Mouse (Mus musculus): ENCODE data around the gene Mepce.

Mepce gene

GRCm38 (mm10) chr5:137775587-137776290 is 11.7 kb downstream of the Mepce start:
- ChIA-PET CTCF (interaction anchor here in 3 of 4 experiments (0.6 to 4.0 kb wide), 17 partner anchors 10 to 1961 kb away, joined by 3 to 20 read pairs (median 6); partner anchors contain the start of genes Micall2 (in 1 of the 3), Nyap1 (in 1 of the 3), Pop7 (in 1 of the 3) and Sap25 (in 1 of the 3)), POLR2A (interaction anchor here (0.7 to 6.2 kb wide), 27 partner anchors 8 to 380 kb away, joined by 3 to 52 read pairs (median 4); partner anchors contain the start of genes Mepce (in 2 of the 4), Tsc22d4 (in 2 of the 4), Zcwpw1 (in 2 of the 4) and Agfg2 (in 1 of the 4))

- ChIA-PET CTCF (interaction anchor here (0.6 to 1.8 kb wide), 10 partner anchors 13 to 469 kb away, joined by 3 to 7 read pairs (median 3); no protein-coding TSS in a partner anchor), POLR2A (interaction anchor here in 2 of 4 experiments (1.2 to 6.2 kb wide), 5 partner anchors 8 to 14 kb away, joined by 3 to 44 read pairs (median 4); partner anchors contain the start of genes Mepce (in 1 of the 2) and Zcwpw1 (in 1 of the 2))
These were observed 14.7 kb downstream of the Mepce start for GRCm38 (mm10) chr5:137772755-137773154.

GRCm38 (mm10) chr5:137770709-137771108 is 16.7 kb downstream of the Mepce start:
- POLR2A ChIA-PET: interaction anchor here in 2 of 4 experiments (0.6 to 1.1 kb wide), 3 partner anchors 15 to 203 kb away, joined by 3 to 6 read pairs (median 3); no protein-coding TSS in a partner anchor
- CTCF ChIA-PET: interaction anchor here (0.6 to 2.5 kb wide), 18 partner anchors 11 to 1475 kb away, joined by 3 to 18 read pairs (median 4); partner anchors contain the start of gene Tsc22d4 (in 1 of the 4)

- CTCF ChIA-PET: interaction anchor here in 2 of 4 experiments (0.7 to 2.5 kb wide), 3 partner anchors 8 to 424 kb away, joined by 3 to 18 read pairs (median 5); no protein-coding TSS in a partner anchor
- POLR2A ChIA-PET: interaction anchor here in 2 of 4 experiments (0.7 to 1.5 kb wide), 5 partner anchors 8 to 61 kb away, joined by 3 to 4 read pairs (median 4); partner anchors contain the start of gene Tsc22d4 (in 1 of the 2)
These were observed 19.0 kb downstream of the Mepce start for GRCm38 (mm10) chr5:137768475-137768874.

GRCm38 (mm10) chr5:137766270-137766669 is 21.2 kb downstream of the Mepce start:
- ChIA-PET CTCF (interaction anchor here (0.5 to 3.2 kb wide), 22 partner anchors 10 to 1403 kb away, joined by 3 to 25 read pairs (median 3); partner anchors contain the start of genes Ppp1r35 (in 2 of the 4) and Agfg2 (in 1 of the 4)), POLR2A (interaction anchor here in 2 of 4 experiments (1.0 to 2.9 kb wide), 2 partner anchors 9 to 109 kb away, joined by 3 to 37 read pairs; no protein-coding TSS in a partner anchor)

- ChIA-PET CTCF (interaction anchor here in 3 of 4 experiments (0.7 to 3.2 kb wide), 20 partner anchors 11 to 719 kb away, joined by 3 to 25 read pairs (median 4); partner anchors contain the start of genes Ppp1r35 (in 1 of the 3), Sap25 (in 1 of the 3) and Tsc22d4 (in 1 of the 3)), POLR2A (interaction anchor here (0.6 to 2.9 kb wide), 23 partner anchors 9 to 320 kb away, joined by 3 to 37 read pairs (median 3); partner anchors contain the start of genes Agfg2 (in 1 of the 4), Fbxo24 (in 1 of the 4), Lrch4 (in 1 of the 4) and Pcolce (in 1 of the 4))
These were observed 22.7 kb downstream of the Mepce start for GRCm38 (mm10) chr5:137764609-137765340.

GRCm38 (mm10) chr5:137759971-137760412 is 27.5 kb downstream of the Mepce start:
- ChIA-PET POLR2A (interaction anchor here (0.5 to 2.2 kb wide), 31 partner anchors 8 to 807 kb away, joined by 3 to 16 read pairs (median 4); partner anchors contain the start of genes Agfg2 (in 1 of the 4), Cops6 (in 1 of the 4), Mospd3 (in 1 of the 4) and Nyap1 (in 1 of the 4)), CTCF (interaction anchor here (0.5 to 5.1 kb wide), 93 partner anchors 9 to 1856 kb away, joined by 3 to 56 read pairs (median 4); partner anchors contain the start of genes Pop7 (in 3 of the 4), Tsc22d4 (in 3 of the 4), Agfg2 (in 2 of the 4) and Irs3 (in 2 of the 4))

GRCm38 (mm10) chr5:137758921-137759534 is 28.4 kb downstream of the Mepce start:
- POLR2A ChIA-PET: interaction anchor here (0.7 to 2.2 kb wide), 17 partner anchors 9 to 247 kb away, joined by 3 to 14 read pairs (median 4); partner anchors contain the start of genes Mospd3 (in 1 of the 4), Ppp1r35 (in 1 of the 4) and Tsc22d4 (in 1 of the 4)

GRCm38 (mm10) chr5:137757887-137758286 is 29.6 kb downstream of the Mepce start:
- POLR2A ChIA-PET: interaction anchor here in 2 of 4 experiments (0.8 to 2.1 kb wide), 5 partner anchors 9 to 101 kb away, joined by 3 to 5 read pairs (median 4); partner anchors contain the start of gene Tsc22d4 (in 1 of the 2)
- CTCF ChIA-PET: interaction anchor here (0.6 to 5.1 kb wide), 7 partner anchors 10 to 239 kb away, joined by 3 to 56 read pairs (median 4); partner anchors contain the start of genes Pcolce (in 1 of the 4) and Tsc22d4 (in 1 of the 4)

More at GRCm38 (mm10) chr5:137758921-137759534, 28.4 kb downstream of the Mepce start:
- CTCF ChIA-PET: interaction anchor here (0.6 to 5.1 kb wide), 37 partner anchors 8 to 1753 kb away, joined by 3 to 56 read pairs (median 5); partner anchors contain the start of genes Sap25 (in 3 of the 4), Agfg2 (in 1 of the 4), Irs3 (in 1 of the 4) and Mospd3 (in 1 of the 4)

- POLR2A ChIA-PET: interaction anchor here in 2 of 4 experiments (0.8 to 2.1 kb wide), 2 partner anchors 8 to 100 kb away, joined by 3 to 5 read pairs; no protein-coding TSS in a partner anchor
These were observed 30.4 kb downstream of the Mepce start for GRCm38 (mm10) chr5:137756882-137757661.

GRCm38 (mm10) chr5:137756106-137756505 is 31.3 kb downstream of the Mepce start:
- ChIA-PET CTCF (interaction anchor here in 3 of 4 experiments (0.6 to 1.3 kb wide), 5 partner anchors 10 to 445 kb away, joined by 3 to 7 read pairs (median 3); no protein-coding TSS in a partner anchor), POLR2A (no interaction called here)

More at GRCm38 (mm10) chr5:137756882-137757661, 30.4 kb downstream of the Mepce start:
- CTCF ChIA-PET: interaction anchor here in 2 of 4 experiments (0.6 to 5.1 kb wide), 6 partner anchors 9 to 100 kb away, joined by 3 to 56 read pairs (median 11); partner anchors contain the start of gene Tsc22d4 (in 1 of the 2)

- ChIA-PET CTCF (interaction anchor here (0.6 to 1.2 kb wide), 8 partner anchors 29 to 444 kb away, joined by 3 to 7 read pairs (median 4); no protein-coding TSS in a partner anchor), POLR2A (interaction anchor here in 1 of 4 experiments (0.6 kb wide), 2 partner anchors 90 to 419 kb away, joined by 4 to 5 read pairs; no protein-coding TSS in a partner anchor)
These were observed 32.0 kb downstream of the Mepce start for GRCm38 (mm10) chr5:137755425-137755824.

GRCm38 (mm10) chr5:137753111-137753832 is 34.2 kb downstream of the Mepce start:
- CTCF ChIA-PET: interaction anchor here in 3 of 4 experiments (0.6 to 2.1 kb wide), 10 partner anchors 8 to 251 kb away, joined by 3 to 15 read pairs (median 4); partner anchors contain the start of genes Pop7 (in 1 of the 3) and Tsc22d4 (in 1 of the 3)

GRCm38 (mm10) chr5:137751988-137752387 is 35.5 kb downstream of the Mepce start:
- POLR2A ChIA-PET: interaction anchor here in 3 of 4 experiments (0.6 to 4.2 kb wide), 11 partner anchors 8 to 770 kb away, joined by 3 to 17 read pairs (median 4); partner anchors contain the start of genes Fbxo24 (in 1 of the 3), Lrch4 (in 1 of the 3), Nyap1 (in 1 of the 3) and Pop7 (in 1 of the 3)
- CTCF ChIA-PET: interaction anchor here in 3 of 4 experiments (0.7 to 2.1 kb wide), 13 partner anchors 8 to 228 kb away, joined by 3 to 13 read pairs (median 4); no protein-coding TSS in a partner anchor

More at GRCm38 (mm10) chr5:137753111-137753832, 34.2 kb downstream of the Mepce start:
- POLR2A ChIA-PET: interaction anchor here in 3 of 4 experiments (0.5 to 4.2 kb wide), 10 partner anchors 11 to 419 kb away, joined by 3 to 17 read pairs (median 3); partner anchors contain the start of gene Nyap1 (in 1 of the 3)

Data from embryonic stem cell, embryonic (primary cell).